Mouse (Mus musculus): ENCODE measurements around the gene Samd9l. TPM values are rescaled to one million over a fixed set of nuclear protein-coding genes. Genes with fewer than 3 reads are reported as not detected.
"Not testable (repeated sequence)": the region's sequence is repeated elsewhere in the genome, so short reads cannot be mapped to it uniquely, and the experiment has no call there.

Gene Samd9l
- polyA plus RNA-seq (2012; ENCODE audit: insufficient read depth, insufficient read length, missing spikeins) = 93.7 and 114 TPM in 2 replicates

- not testable (repeated sequence) for H3K4me1 ChIP-seq (ENCODE audit: control insufficient read depth, insufficient read depth, low read length); H3K27ac ChIP-seq (ENCODE audit: insufficient read depth, low read depth, low read length)
- peak within 1 kb of the TSS; percentile 56 for H3K4me3 ChIP-seq (ENCODE audit: insufficient read depth, low read length)
Measured at GRCm38 (mm10) chr6:3399340-3400068, at the start of gene Samd9l. Samd9l (minus strand) TSS chr6:3399572.

- Histone ChIP-seq H3K4me1 (ENCODE audit: control insufficient read depth, insufficient read depth, low read length) (no peaks in the 10 kb centered on the region), H3K27ac (ENCODE audit: insufficient read depth, low read depth, low read length) (no peak overlapping the region), H3K4me3 (ENCODE audit: insufficient read depth, low read length) (no peak overlapping the region)
- TF ChIP-seq CTCF (IDR thresholded peaks at IDR 0.05; ENCODE audit: low read depth, low read length) (peak; percentile 88), POLR2A (IDR thresholded peaks at IDR 0.05; ENCODE audit: borderline replicate concordance, low read depth, low read length) (no peak)
Measured at GRCm38 (mm10) chr6:3447404-3447803, 48.0 kb upstream of the Samd9l start.

GRCm38 (mm10) chr6:3443905-3444304, 44.5 kb upstream of the Samd9l start:
- no peak for TF ChIP-seq POLR2A (IDR thresholded peaks at IDR 0.05; ENCODE audit: borderline replicate concordance, low read depth, low read length)
- TF ChIP-seq CTCF (IDR thresholded peaks at IDR 0.05; ENCODE audit: low read depth, low read length) = no peak
- no peak overlapping the region for H3K27ac ChIP-seq (ENCODE audit: insufficient read depth, low read depth, low read length)
- H3K4me1 ChIP-seq (ENCODE audit: control insufficient read depth, insufficient read depth, low read length) = no peaks in the 10 kb centered on the region
- H3K4me3 ChIP-seq (ENCODE audit: insufficient read depth, low read length) = no peak overlapping the region

GRCm38 (mm10) chr6:3436087-3436486, 36.7 kb upstream of the Samd9l start:
- TF ChIP-seq POLR2A (IDR thresholded peaks at IDR 0.05; ENCODE audit: borderline replicate concordance, low read depth, low read length) = no peak
- TF ChIP-seq CTCF (IDR thresholded peaks at IDR 0.05; ENCODE audit: low read depth, low read length) = no peak
- Histone ChIP-seq H3K4me1 (ENCODE audit: control insufficient read depth, insufficient read depth, low read length) (no peaks in the 10 kb centered on the region), H3K4me3 (ENCODE audit: insufficient read depth, low read length) (no peak overlapping the region), H3K27ac (ENCODE audit: insufficient read depth, low read depth, low read length) (no peak overlapping the region)

GRCm38 (mm10) chr6:3430976-3431375, 31.6 kb upstream of the Samd9l start:
- not testable (repeated sequence) for H3K4me3 ChIP-seq (ENCODE audit: insufficient read depth, low read length); H3K27ac ChIP-seq (ENCODE audit: insufficient read depth, low read depth, low read length); H3K4me1 ChIP-seq (ENCODE audit: control insufficient read depth, insufficient read depth, low read length)

- Histone ChIP-seq H3K27ac (ENCODE audit: insufficient read depth, low read depth, low read length) (peak overlapping the region; percentile 53), H3K4me3 (ENCODE audit: insufficient read depth, low read length) (no peak overlapping the region), H3K4me1 (ENCODE audit: control insufficient read depth, insufficient read depth, low read length) (peaks cover 5% of the 10 kb centered on the region)
- TF ChIP-seq CTCF (IDR thresholded peaks at IDR 0.05; ENCODE audit: low read depth, low read length) = no peak
- TF ChIP-seq POLR2A (IDR thresholded peaks at IDR 0.05; ENCODE audit: borderline replicate concordance, low read depth, low read length) = no peak
Measured at GRCm38 (mm10) chr6:3427047-3427446, 27.7 kb upstream of the Samd9l start.

GRCm38 (mm10) chr6:3425333-3425732, 26.0 kb upstream of the Samd9l start:
- not testable (repeated sequence) for H3K4me3 ChIP-seq (ENCODE audit: insufficient read depth, low read length); H3K4me1 ChIP-seq (ENCODE audit: control insufficient read depth, insufficient read depth, low read length); H3K27ac ChIP-seq (ENCODE audit: insufficient read depth, low read depth, low read length)

GRCm38 (mm10) chr6:3424613-3425277, 25.4 kb upstream of the Samd9l start:
- H3K4me3 ChIP-seq (ENCODE audit: insufficient read depth, low read length); H3K27ac ChIP-seq (ENCODE audit: insufficient read depth, low read depth, low read length); H3K4me1 ChIP-seq (ENCODE audit: control insufficient read depth, insufficient read depth, low read length): not testable (repeated sequence)

- H3K4me1 ChIP-seq (ENCODE audit: control insufficient read depth, insufficient read depth, low read length); H3K4me3 ChIP-seq (ENCODE audit: insufficient read depth, low read length); H3K27ac ChIP-seq (ENCODE audit: insufficient read depth, low read depth, low read length): not testable (repeated sequence)
Measured at GRCm38 (mm10) chr6:3397182-3397906, 2.0 kb downstream of the Samd9l start.

GRCm38 (mm10) chr6:3395921-3396611, 3.3 kb downstream of the Samd9l start:
- H3K4me3 ChIP-seq (ENCODE audit: insufficient read depth, low read length); H3K4me1 ChIP-seq (ENCODE audit: control insufficient read depth, insufficient read depth, low read length); H3K27ac ChIP-seq (ENCODE audit: insufficient read depth, low read depth, low read length): not testable (repeated sequence)
